Mouse (Mus musculus): ENCODE measurements around the gene 5730596B20Rik.

The 5730596B20Rik gene

GRCm38 (mm10) chr6:52176391-52176790, 907 bp upstream of the 5730596B20Rik start:
- no peak for DNase-seq (ENCODE audit: low spot score in 2 of 2)

DNA sequence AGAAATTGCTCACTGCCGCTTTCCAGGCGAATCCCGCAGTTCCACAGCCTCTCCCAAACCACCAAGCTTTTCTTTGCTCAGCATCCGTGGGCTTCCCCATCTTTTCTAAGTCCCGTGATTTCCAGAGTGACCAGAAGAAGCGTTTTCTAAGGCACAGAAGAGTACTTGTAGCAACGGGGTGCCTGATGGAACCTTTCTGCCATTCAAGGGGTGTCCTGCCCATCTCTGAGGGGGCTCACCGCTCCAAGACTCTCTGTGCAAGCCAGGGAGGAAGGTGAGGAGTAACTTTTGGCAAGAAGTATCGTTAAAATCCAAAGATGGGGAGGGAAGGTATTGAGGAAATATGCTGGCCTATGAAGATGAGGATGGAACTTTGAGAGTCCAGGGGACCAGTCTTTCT, 508 bp downstream of the 5730596B20Rik start:
- DNase-seq (ENCODE audit: low spot score in 2 of 2), result no peak

DNA sequence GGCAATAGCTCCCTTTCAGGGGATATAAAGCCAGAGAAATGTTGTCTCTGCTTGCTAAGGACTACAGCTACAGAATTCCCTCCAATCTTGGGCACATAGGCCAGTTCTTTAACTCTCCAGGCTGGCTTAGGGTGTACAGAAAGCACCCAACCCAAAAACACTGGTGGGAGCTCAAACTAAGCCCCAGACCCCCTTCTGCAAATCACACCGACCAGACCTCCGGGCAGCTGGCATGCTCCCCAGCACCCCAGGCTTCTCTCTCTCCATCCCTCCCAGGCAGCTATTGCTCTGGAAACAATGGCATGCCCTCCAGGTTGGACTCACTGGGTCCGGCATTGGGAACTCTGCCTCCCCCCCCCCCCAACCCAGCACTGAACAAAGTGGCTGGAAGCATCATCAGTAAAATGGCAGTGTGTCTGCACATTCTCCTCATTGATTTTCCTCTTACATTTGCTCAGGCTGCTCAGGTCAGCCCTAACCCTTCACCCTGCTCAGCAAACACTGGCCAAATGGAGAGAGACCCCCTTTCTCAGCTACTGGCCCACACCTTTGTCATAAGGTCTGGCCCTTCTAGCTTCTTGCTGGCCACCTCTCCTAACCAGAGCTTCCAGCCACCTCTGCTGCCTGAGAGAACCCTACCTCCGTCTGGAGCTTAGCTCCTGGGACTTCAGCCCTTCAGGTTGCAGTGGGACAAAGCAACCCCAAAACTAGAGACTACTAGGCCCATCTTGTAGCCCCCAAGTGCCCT, 1.8 kb downstream of the 5730596B20Rik start:
- DNase-seq (ENCODE audit: low spot score in 2 of 2), result no peak

- no peak for DNase-seq (ENCODE audit: low spot score in 2 of 2)
Observed at GRCm38 (mm10) chr6:52179690-52180089, 2.4 kb downstream of the 5730596B20Rik start.

GRCm38 (mm10) chr6:52180213-52180710, 3.0 kb downstream of the 5730596B20Rik start:
- DNase-seq (ENCODE audit: low spot score in 2 of 2), result no peak

DNA sequence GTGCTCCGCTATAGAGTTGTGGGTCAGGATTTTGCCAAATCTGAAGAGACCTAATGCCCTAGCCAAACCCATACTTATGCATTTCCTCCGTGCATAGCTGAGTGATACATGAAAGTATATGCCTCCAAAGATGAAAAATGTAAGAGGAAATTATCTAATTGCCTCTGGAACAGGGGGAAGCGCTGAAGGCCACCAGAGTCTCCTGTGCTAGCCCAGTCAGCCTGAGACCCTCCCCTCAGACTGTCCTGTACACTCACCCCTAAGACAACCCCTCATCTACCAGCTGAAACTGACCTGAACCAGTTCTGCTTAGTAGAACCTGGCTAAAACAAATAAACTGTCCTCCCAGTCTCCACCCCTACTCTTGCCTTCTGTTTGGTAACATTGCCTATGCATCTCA, 3.4 kb downstream of the 5730596B20Rik start:
- no peak for DNase-seq (ENCODE audit: low spot score in 2 of 2)

DNA sequence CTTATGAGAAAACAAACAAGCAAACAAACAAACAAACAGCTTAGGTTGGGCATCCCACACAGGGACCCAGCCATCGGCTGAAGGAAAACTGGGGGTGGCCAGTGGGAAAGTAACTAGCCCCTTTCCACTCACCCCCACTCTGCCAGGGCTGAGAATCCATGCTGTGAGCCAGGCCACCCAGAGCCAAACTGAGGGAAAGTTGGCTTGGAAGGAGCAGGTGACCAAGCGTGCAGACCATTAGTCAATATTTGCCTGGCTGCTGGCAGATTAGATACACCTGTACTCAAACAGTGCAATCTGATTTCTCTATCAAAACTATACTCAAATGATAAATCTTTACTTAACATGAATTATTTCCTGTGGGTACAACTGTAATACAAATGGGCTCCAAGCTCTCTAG, 4.7 kb downstream of the 5730596B20Rik start:
- DNase-seq (ENCODE audit: low spot score in 2 of 2), result no peak

GRCm38 (mm10) chr6:52182793-52183192, 5.5 kb downstream of the 5730596B20Rik start:
- no peak for DNase-seq (ENCODE audit: low spot score in 2 of 2)

- DNase-seq (ENCODE audit: low spot score in 2 of 2), result no peak
Observed at GRCm38 (mm10) chr6:52183311-52184080, 6.2 kb downstream of the 5730596B20Rik start.

- no peak for DNase-seq (ENCODE audit: low spot score in 2 of 2)
Observed at GRCm38 (mm10) chr6:52184668-52185067, 7.4 kb downstream of the 5730596B20Rik start.

GRCm38 (mm10) chr6:52185222-52185621, 7.9 kb downstream of the 5730596B20Rik start:
- no peak for DNase-seq (ENCODE audit: low spot score in 2 of 2)

DNA sequence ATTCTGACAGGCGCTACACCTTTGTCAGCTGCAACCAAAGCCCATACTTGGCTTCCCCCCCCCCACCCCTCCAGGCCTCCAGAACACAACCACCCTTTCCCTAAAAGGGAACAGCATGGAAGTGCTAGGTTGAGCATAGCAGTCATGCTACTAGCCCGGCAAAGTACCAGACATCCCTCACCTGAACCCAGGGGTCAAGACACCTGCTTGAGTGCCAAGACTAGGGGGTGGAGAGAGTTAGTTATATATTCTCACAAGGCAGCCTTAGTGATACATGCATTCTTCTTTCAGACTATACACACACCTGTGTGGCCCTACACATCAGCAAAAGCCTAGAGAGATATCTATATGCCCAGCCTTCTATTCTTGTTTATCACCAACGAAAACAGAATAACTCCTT, 8.5 kb downstream of the 5730596B20Rik start:
- DNase-seq (ENCODE audit: low spot score in 2 of 2), result no peak

GRCm38 (mm10) chr6:52186500-52186899, 9.2 kb downstream of the 5730596B20Rik start:
- no peak for DNase-seq (ENCODE audit: low spot score in 2 of 2)

GRCm38 (mm10) chr6:52189172-52189591, 11.9 kb downstream of the 5730596B20Rik start:
- no peak for DNase-seq (ENCODE audit: low spot score in 2 of 2)

GRCm38 (mm10) chr6:52189909-52190308, 12.6 kb downstream of the 5730596B20Rik start:
- no peak for DNase-seq (ENCODE audit: low spot score in 2 of 2)

GRCm38 (mm10) chr6:52190410-52190809, 13.1 kb downstream of the 5730596B20Rik start:
- no peak for DNase-seq (ENCODE audit: low spot score in 2 of 2)

DNA sequence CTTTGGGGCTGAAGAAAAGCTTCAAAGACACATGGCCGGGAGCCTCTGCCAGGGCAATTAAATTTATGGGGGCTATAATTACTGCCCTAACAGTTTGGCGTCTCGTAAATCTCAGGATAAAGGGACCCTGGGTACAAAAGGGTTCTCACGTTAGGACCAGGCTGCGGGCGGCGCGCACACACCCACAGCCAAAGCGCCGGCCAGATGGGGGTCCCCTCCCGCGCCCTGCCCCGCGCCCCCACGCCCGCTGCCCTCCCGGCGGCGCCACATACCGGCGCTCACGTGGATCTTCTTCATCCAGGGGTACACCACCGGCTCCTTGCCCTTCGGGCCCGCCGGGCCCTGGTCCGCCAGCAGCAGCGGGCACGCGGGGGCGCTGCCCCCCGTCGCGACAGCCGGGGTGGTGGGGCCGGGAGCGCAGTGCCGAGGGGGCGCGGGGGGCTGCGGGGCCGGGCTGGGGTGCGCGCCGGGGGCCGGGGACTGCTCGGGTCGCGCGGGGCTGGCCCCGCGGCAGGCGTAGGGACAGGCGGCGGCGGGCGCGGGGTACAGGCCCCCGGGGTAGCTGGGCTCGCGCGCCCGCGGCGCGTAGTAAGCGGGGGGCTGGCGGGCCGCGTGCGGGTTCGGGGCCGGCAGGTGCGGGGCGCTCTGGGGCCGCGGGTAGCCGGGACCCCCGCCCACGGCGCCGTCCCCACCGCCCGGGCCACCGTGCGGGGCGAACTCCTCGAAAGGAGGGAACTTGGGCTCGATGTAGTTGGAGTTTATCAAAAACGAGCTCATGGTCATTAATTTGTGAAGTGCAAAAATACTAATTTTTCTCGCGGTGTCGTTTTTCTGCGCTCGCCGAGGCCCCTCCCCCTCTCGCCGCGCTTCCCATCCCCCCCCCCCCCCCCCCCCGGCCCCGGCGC, 13.9 kb downstream of the 5730596B20Rik start, which contains the start of gene Hoxa4:
TSS of gene Hoxa4 (minus strand) at position 848 of the 905 bp plus-strand sequence.
- DNase-seq (ENCODE audit: low spot score in 2 of 2), result no peak

GRCm38 (mm10) chr6:52191860-52192550, 14.7 kb downstream of the 5730596B20Rik start:
- peak; percentile 73 to 86 for DNase-seq (ENCODE audit: low spot score in 2 of 2)

DNA sequence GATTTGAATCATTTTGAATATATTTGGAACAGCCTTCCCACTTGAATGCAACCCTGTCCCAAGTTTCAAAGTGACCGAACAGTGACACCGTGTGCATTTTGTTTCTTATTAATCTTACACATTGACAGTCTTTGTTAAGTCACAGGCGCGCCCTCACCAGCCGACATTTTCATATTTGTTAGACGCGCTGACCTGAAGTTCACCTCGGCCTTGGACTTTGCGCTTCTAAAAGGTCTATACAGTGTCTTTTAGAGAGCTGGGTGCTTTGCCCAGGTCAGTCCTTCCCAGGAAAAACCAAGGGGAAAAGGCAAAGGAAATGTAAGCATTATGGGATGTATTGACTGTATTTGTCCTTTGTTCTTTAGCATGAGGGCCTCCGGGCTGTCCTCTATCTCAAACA, 17.4 kb downstream of the 5730596B20Rik start:
- DNase-seq (ENCODE audit: low spot score in 2 of 2), result no peak

- no peak for DNase-seq (ENCODE audit: low spot score in 2 of 2)
Observed at GRCm38 (mm10) chr6:52196811-52197210, 19.5 kb downstream of the 5730596B20Rik start.

GRCm38 (mm10) chr6:52197271-52197670, 20.0 kb downstream of the 5730596B20Rik start:
- no peak for DNase-seq (ENCODE audit: low spot score in 2 of 2)

All from thymus, postnatal 10 days (tissue).